Mouse (Mus musculus) heart, embryonic 10.5 days (tissue): ENCODE measurements around the gene Gm21882. TPM values are rescaled to one million over a fixed set of nuclear protein-coding genes. Genes with fewer than 3 reads are reported as not detected.
"Not testable (repeated sequence)": the region's sequence is repeated elsewhere in the genome, so short reads cannot be mapped to it uniquely, and the experiment has no call there.

Experiments
- DNase-seq: peaks from one replicate; pipeline ENCODE4 v3.0.0-alpha.2; 2017; ENCODE audit warnings: low spot score
- H3K27ac ChIP-seq: fragments of 300-500 bp; sonication (generic); 2 replicates; pipeline ENCODE4 v1.5.1; 2016; ENCODE audit warnings: mild to moderate bottlenecking
- H3K27me3 ChIP-seq: fragments of 300-500 bp; sonication (generic); 2 replicates; pipeline ENCODE4 v1.6.1; 2016; ENCODE audit warnings: mild to moderate bottlenecking; ENCODE audit not compliant: poor library complexity, insufficient read depth, severe bottlenecking
- H3K36me3 ChIP-seq: fragments of 300-500 bp; sonication (generic); 2 replicates; pipeline ENCODE4 v1.6.1; 2016; ENCODE audit warnings: mild to moderate bottlenecking, moderate library complexity
- H3K4me1 ChIP-seq: fragments of 300-500 bp; sonication (generic); 2 replicates; pipeline ENCODE4 v1.6.1; 2016; ENCODE audit warnings: mild to moderate bottlenecking
- H3K4me3 ChIP-seq: fragments of 300-500 bp; sonication (generic); 2 replicates; pipeline ENCODE4 v1.5.1; 2016; ENCODE audit warnings: mild to moderate bottlenecking, moderate library complexity
- H3K9me3 ChIP-seq: fragments of 300-500 bp; sonication (generic); 2 replicates; pipeline ENCODE4 v1.6.1; 2016; ENCODE audit warnings: mild to moderate bottlenecking, moderate library complexity
- WGBS: fragments of 180-500 bp; shearing (Covaris S2); methylation state at CpG from one replicate; pipeline ENCODE4 v1.1.7; 2016; 5-methylcytosine and 5-hydroxymethylcytosine counted together
- polyA plus RNA-seq: library from polyadenylated mRNA; unstranded; fragments of >200 nt; fragmentation: Nextera tagmentation; extraction: Ambion mirVana; gene quantifications from 2 replicates; pipeline ENCODE4 v1.2.1, GENCODE M21; 2016

Gene Gm21882
- polyA plus RNA-seq, result not detected in 2 replicates

GRCm38 (mm10) chrY:40381423-40381822 is at the start of gene Gm21882:
Gm21882 (minus strand) TSS chrY:40381523.
- H3K27me3 ChIP-seq, H3K27ac ChIP-seq, H3K4me3 ChIP-seq, H3K9me3 ChIP-seq, DNase-seq, H3K36me3 ChIP-seq, H3K4me1 ChIP-seq: not testable (repeated sequence)
- 88% methylated on average over 1 of the region's 1 CpGs for whole genome bisulfite sequencing

Other genes starting within 250 kb of the Gm21882 start
- not detected in 2 replicates for gene Gm21865, start 64.6 kb downstream of the Gm21882 start, polyA plus RNA-seq